Mouse (Mus musculus): ENCODE measurements around the gene Wtap. TPM values are rescaled to one million over a fixed set of nuclear protein-coding genes. Genes with fewer than 3 reads are reported as not detected.

The Wtap gene
- total and polyA plus RNA-seq, 3 experiments, result 63.5 to 74.0 TPM; not detected in 1

DNA sequence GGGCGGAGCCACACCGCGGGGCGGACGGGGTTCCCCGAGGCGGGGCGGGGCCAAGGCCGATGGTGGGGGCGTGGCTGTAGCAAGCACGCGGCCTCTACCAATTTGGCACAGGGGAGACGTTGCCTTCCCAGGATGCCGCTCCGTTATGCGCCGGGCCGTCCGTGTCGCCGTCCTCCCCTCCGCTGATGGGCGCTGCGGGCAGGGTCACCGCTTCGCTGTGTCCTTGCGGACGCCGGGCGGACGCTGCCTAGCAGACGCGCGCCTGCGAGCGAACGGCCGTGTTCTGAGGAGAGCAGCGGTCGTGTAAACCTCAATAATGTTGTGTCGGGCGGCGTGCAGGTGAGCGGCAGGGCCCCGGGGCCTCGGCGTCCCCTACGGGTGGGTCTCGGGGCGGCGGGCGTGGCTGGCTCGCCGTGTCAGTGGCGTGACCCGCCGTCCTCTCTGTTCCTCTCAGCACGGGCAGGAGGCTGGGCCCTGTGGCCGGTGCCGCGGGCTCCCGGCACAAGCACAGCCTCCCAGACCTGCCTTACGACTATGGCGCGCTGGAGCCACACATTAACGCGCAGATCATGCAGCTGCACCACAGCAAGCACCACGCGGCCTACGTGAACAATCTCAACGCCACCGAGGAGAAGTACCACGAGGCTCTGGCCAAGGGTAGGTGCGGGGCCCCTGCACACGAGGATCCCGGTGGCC is 13.9 kb upstream of the Wtap start:
- Histone ChIP-seq H3K27me3 (ENCODE audit: control insufficient read depth in 1 of 2, insufficient read depth in 2 of 2, low read length in 2 of 2) (no peaks in the 10 kb centered on the region), H3K79me2 (ENCODE audit: control insufficient read depth, insufficient read depth, low read length, poor library complexity) (peaks cover 15% of the 10 kb centered on the region), H3K9ac (ENCODE audit: control insufficient read depth, low read depth, low read length, poor library complexity, severe bottlenecking) (peak overlapping the region; percentile 76), H3K4me1 (ENCODE audit: control insufficient read depth in 1 of 2, insufficient read depth in 2 of 2, low read length in 2 of 2) (peaks cover 0 to 3% of the 10 kb centered on the region in 2 experiments; a peak in 2 of 4 replicates), H3K27ac (ENCODE audit: control insufficient read depth, low read depth, low read length) (peak overlapping the region; percentile 42), H3K36me3 (ENCODE audit: control insufficient read depth in 1 of 2, insufficient read depth in 2 of 2, low read length in 2 of 2) (peaks cover 9 to 10% of the 10 kb centered on the region in 2 experiments), H3K9me3 (replicated peaks; ENCODE audit: insufficient read depth, low read length) (no peaks in the 10 kb centered on the region), H3K4me3 (ENCODE audit: control insufficient read depth in 1 of 2, insufficient read depth in 1 of 2, low read depth in 2 of 2, low read length in 2 of 2) (peak overlapping the region; percentile 85 to 87)
- peak; percentile 33; the same call in 1 of the 2 replicates for TF ChIP-seq BHLHE40 (IDR thresholded peaks at IDR 0.05; ENCODE audit: borderline replicate concordance, low read depth, low read length)
- no peak for TF ChIP-seq MYB (IDR thresholded peaks at IDR 0.05; ENCODE audit: low read depth, low read length)
- TF ChIP-seq NRF1 (IDR thresholded peaks at IDR 0.05; ENCODE audit: insufficient read depth, low read depth, low read length, poor library complexity, severe bottlenecking), result 0 out of 2 replicates have a peak, but pooled peaks have one; percentile 7
- TF ChIP-seq ELF1 (IDR thresholded peaks at IDR 0.05; ENCODE audit: low read depth, low read length), result no peak; the same call in 1 of the 2 replicates
- TF ChIP-seq ETS1 (IDR thresholded peaks at IDR 0.05; ENCODE audit: low read depth, low read length), result peak; percentile 25; the same call in 1 of the 2 replicates
- no peak for TF ChIP-seq RAD21 (IDR thresholded peaks at IDR 0.05; ENCODE audit: low read depth, low read length)
- peak; percentile 93 to 94 for TF ChIP-seq POLR2A (IDR thresholded peaks at IDR 0.05; ENCODE audit: control insufficient read depth in 1 of 2, insufficient read depth in 1 of 2, low read depth in 1 of 2, low read length in 2 of 2, poor library complexity in 1 of 2)
- TF ChIP-seq SIN3A (IDR thresholded peaks at IDR 0.05; ENCODE audit: low read length), result peak; percentile 91
- TF ChIP-seq MYC (IDR thresholded peaks at IDR 0.05; ENCODE audit: low read depth, low read length), result peak; percentile 77; the same call in 1 of the 2 replicates
- TF ChIP-seq TBP (IDR thresholded peaks at IDR 0.05; ENCODE audit: low read depth, low read length), result peak; percentile 87
- peak; percentile 100 for TF ChIP-seq CHD1 (IDR thresholded peaks at IDR 0.05; ENCODE audit: low read depth, low read length)
- TF ChIP-seq POLR2AphosphoS2 (IDR thresholded peaks at IDR 0.05; ENCODE audit: low read length), result peak; percentile 89
- TF ChIP-seq EP300 (IDR thresholded peaks at IDR 0.05; ENCODE audit: low read depth in 1 of 2, low read length in 2 of 2), result 0 out of 4 replicates have a peak, but pooled peaks of 1 of the 2 experiments have one; percentile 1
- no peak for TF ChIP-seq MEF2A (IDR thresholded peaks at IDR 0.05; ENCODE audit: extremely low read depth, insufficient replicate concordance, low read depth, low read length, poor library complexity, severe bottlenecking)
- TF ChIP-seq CHD2 (IDR thresholded peaks at IDR 0.05; ENCODE audit: low read length), result no peak
- no peak; the same call in none of the 2 replicates for TF ChIP-seq MAZ (IDR thresholded peaks at IDR 0.05; ENCODE audit: low read depth, low read length)
- TF ChIP-seq TAL1 (IDR thresholded peaks at IDR 0.05; ENCODE audit: low read length), result no peak
- no peak for TF ChIP-seq GABPA (IDR thresholded peaks at IDR 0.05; ENCODE audit: low read depth, low read length)
- peak; percentile 90 for TF ChIP-seq NELFE (IDR thresholded peaks at IDR 0.05; ENCODE audit: low read depth, low read length)
- TF ChIP-seq MAX (IDR thresholded peaks at IDR 0.05; ENCODE audit: low read length), result peak; percentile 83
- TF ChIP-seq HCFC1 (IDR thresholded peaks at IDR 0.05; ENCODE audit: low read depth, low read length), result peak; percentile 79
- no peak for TF ChIP-seq GATA1 (IDR thresholded peaks at IDR 0.05; ENCODE audit: low read depth, low read length)
- no peak for TF ChIP-seq ZC3H11A (IDR thresholded peaks at IDR 0.05; ENCODE audit: low read depth, low read length)
- peak; percentile 84; the same call in 1 of the 2 replicates for TF ChIP-seq ZMIZ1 (IDR thresholded peaks at IDR 0.05; ENCODE audit: low read depth, low read length)
- peak; percentile 90 for TF ChIP-seq MXI1 (IDR thresholded peaks at IDR 0.05; ENCODE audit: low read depth, low read length)
- peak; percentile 63 for TF ChIP-seq TCF12 (IDR thresholded peaks at IDR 0.05; ENCODE audit: low read depth, low read length)
- peak; percentile 96 for DNase-seq (ENCODE audit: low read depth, low spot score)

Measured in MEL (cell line).